Mouse (Mus musculus) MEL (cell line): ENCODE results near the gene BC052040. TPM values are rescaled to one million over a fixed set of nuclear protein-coding genes. Genes with fewer than 3 reads are reported as not detected.

ENCODE experiments used
- DNase-seq: peaks from one replicate; pipeline ENCODE4 v3.0.0; 2011; ENCODE audit warnings: low read depth, low spot score
- H3K27ac ChIP-seq: 2 replicates; pipeline ENCODE4 v1.5.1; 2012; ENCODE audit warnings: low read depth, mild to moderate bottlenecking, control low read depth, low read length, moderate library complexity; ENCODE audit not compliant: control insufficient read depth
- H3K27me3 ChIP-seq, 2 experiments: fragments of 150-350 bp in 1 of 2; sonication (generic) in 1 of 2; 2 replicates each; pipeline ENCODE4 v1.6.1; 2012; ENCODE audit warnings: low read length in 2 of 2, mild to moderate bottlenecking in 2 of 2, improper control_type of control experiment in 1 of 2, moderate library complexity in 1 of 2; ENCODE audit not compliant: insufficient read depth in 2 of 2, control insufficient read depth in 1 of 2
- H3K36me3 ChIP-seq, 2 experiments: 2 replicates each; pipeline ENCODE4 v1.6.1; 2012 to 2014; ENCODE audit warnings: low read length in 2 of 2, improper control_type of control experiment in 1 of 2, inconsistent platforms in 1 of 2, mild to moderate bottlenecking in 1 of 2; ENCODE audit not compliant: insufficient read depth in 2 of 2, control insufficient read depth in 1 of 2
- H3K4me1 ChIP-seq, 2 experiments: fragments of 150-350 bp in 1 of 2; sonication (generic) in 1 of 2; 2 replicates each; pipeline ENCODE4 v1.6.1; 2012; ENCODE audit warnings: low read length in 2 of 2, improper control_type of control experiment in 1 of 2, mild to moderate bottlenecking in 1 of 2; ENCODE audit not compliant: insufficient read depth in 2 of 2, control insufficient read depth in 1 of 2
- H3K4me3 ChIP-seq, 2 experiments: fragments of 150-350 bp in 1 of 2; sonication (generic) in 1 of 2; 2 replicates each; pipeline ENCODE4 v1.5.1; 2012; ENCODE audit warnings: low read depth in 2 of 2, low read length in 2 of 2, mild to moderate bottlenecking in 2 of 2, moderate library complexity in 2 of 2, control low read depth in 1 of 2, improper control_type of control experiment in 1 of 2; ENCODE audit not compliant: control insufficient read depth in 1 of 2, insufficient read depth in 1 of 2
- H3K79me2 ChIP-seq: 2 replicates; pipeline ENCODE4 v1.6.1; 2012; ENCODE audit warnings: mild to moderate bottlenecking, low read length, moderate library complexity; ENCODE audit not compliant: control insufficient read depth, poor library complexity, insufficient read depth
- H3K9ac ChIP-seq: 2 replicates; pipeline ENCODE4 v1.6.1; 2012; ENCODE audit warnings: low read depth, mild to moderate bottlenecking, control low read depth, low read length, moderate library complexity; ENCODE audit not compliant: control insufficient read depth, poor library complexity, severe bottlenecking
- H3K9me3 ChIP-seq: fragments of 150-350 bp; sonication (generic); replicated peaks from 2 replicates; pipeline ENCODE4 v1.6.1; 2012; ENCODE audit warnings: mild to moderate bottlenecking, low read length, improper control_type of control experiment, moderate library complexity; ENCODE audit not compliant: insufficient read depth
- CHD1 ChIP-seq: IDR thresholded peaks from 2 replicates; pipeline ENCODE4 v1.6.1; 2012; ENCODE audit warnings: low read depth, mild to moderate bottlenecking, inconsistent platforms, low read length, improper control_type of control experiment
- E2F4 ChIP-seq: IDR thresholded peaks from 2 replicates; pipeline ENCODE4 v1.6.1; 2011; ENCODE audit warnings: low read depth, low read length, improper control_type of control experiment, borderline replicate concordance
- ELF1 ChIP-seq: IDR thresholded peaks from 2 replicates; pipeline ENCODE4 v1.6.1; 2014; ENCODE audit warnings: low read depth, mild to moderate bottlenecking, inconsistent platforms, low read length, improper control_type of control experiment, moderate library complexity
- ETS1 ChIP-seq: IDR thresholded peaks from 2 replicates; pipeline ENCODE4 v1.6.1; 2012; ENCODE audit warnings: low read depth, mild to moderate bottlenecking, inconsistent platforms, low read length, improper control_type of control experiment, moderate library complexity
- GABPA ChIP-seq: IDR thresholded peaks from 2 replicates; pipeline ENCODE4 v1.6.1; 2012; ENCODE audit warnings: low read depth, mild to moderate bottlenecking, inconsistent platforms, low read length, improper control_type of control experiment, moderate library complexity
- GATA1 ChIP-seq: IDR thresholded peaks from 2 replicates; pipeline ENCODE4 v1.6.1; 2011; ENCODE audit warnings: low read depth, low read length, improper control_type of control experiment
- HCFC1 ChIP-seq: IDR thresholded peaks from 2 replicates; pipeline ENCODE4 v1.6.1; 2012; ENCODE audit warnings: low read depth, mild to moderate bottlenecking, inconsistent platforms, low read length, improper control_type of control experiment, moderate library complexity
- JUND ChIP-seq: IDR thresholded peaks from 2 replicates; pipeline ENCODE4 v1.6.1; 2011; ENCODE audit warnings: low read depth, mild to moderate bottlenecking, improper control_type of control experiment, low read length
- KAT2A ChIP-seq: conservative IDR thresholded peaks from 2 replicates; pipeline ENCODE4 v1.6.1; 2012; ENCODE audit warnings: low read depth, low read length, improper control_type of control experiment, inconsistent platforms
- MAFK ChIP-seq: IDR thresholded peaks from 2 replicates; pipeline ENCODE4 v1.6.1; 2011; ENCODE audit warnings: low read depth, mild to moderate bottlenecking, low read length, improper control_type of control experiment, borderline replicate concordance
- MAX ChIP-seq: IDR thresholded peaks from 2 replicates; pipeline ENCODE4 v1.6.1; 2011; ENCODE audit warnings: low read length, improper control_type of control experiment
- MEF2A ChIP-seq: IDR thresholded peaks from 2 replicates; pipeline ENCODE4 v1.6.1; 2014; ENCODE audit warnings: low read depth, mild to moderate bottlenecking, inconsistent platforms, low read length, improper control_type of control experiment; ENCODE audit not compliant: poor library complexity, insufficient replicate concordance, severe bottlenecking; ENCODE audit errors: extremely low read depth
- MXI1 ChIP-seq: IDR thresholded peaks from 2 replicates; pipeline ENCODE4 v1.6.1; 2011; ENCODE audit warnings: mild to moderate bottlenecking, low read depth, low read length, improper control_type of control experiment
- NELFE ChIP-seq: IDR thresholded peaks from 2 replicates; pipeline ENCODE4 v1.6.1; 2011; ENCODE audit warnings: low read depth, low read length, improper control_type of control experiment
- NRF1 ChIP-seq: IDR thresholded peaks from 2 replicates; pipeline ENCODE4 v1.6.1; 2014; ENCODE audit warnings: low read depth, mild to moderate bottlenecking, inconsistent platforms, low read length, improper control_type of control experiment, moderate library complexity; ENCODE audit not compliant: poor library complexity, insufficient read depth, severe bottlenecking
- POLR2A ChIP-seq, 2 experiments: IDR thresholded peaks; 2 replicates each; pipeline ENCODE4 v1.6.1; 2011 to 2012; ENCODE audit warnings: low read length in 2 of 2, mild to moderate bottlenecking in 2 of 2, control low read depth in 1 of 2, improper control_type of control experiment in 1 of 2, low read depth in 1 of 2, moderate library complexity in 1 of 2; ENCODE audit not compliant: control insufficient read depth in 1 of 2, insufficient read depth in 1 of 2, poor library complexity in 1 of 2
- POLR2AphosphoS2 ChIP-seq: IDR thresholded peaks from 2 replicates; pipeline ENCODE4 v1.6.1; 2011; ENCODE audit warnings: low read length, improper control_type of control experiment
- POLR2AphosphoS5 ChIP-seq: IDR thresholded peaks from 2 replicates; pipeline ENCODE4 v1.6.1; 2012; ENCODE audit warnings: low read depth, borderline replicate concordance, mild to moderate bottlenecking, inconsistent platforms, low read length, moderate library complexity, mixed read lengths
- RCOR1 ChIP-seq: IDR thresholded peaks from 2 replicates; pipeline ENCODE4 v1.6.1; 2012; ENCODE audit warnings: low read depth, mild to moderate bottlenecking, inconsistent platforms, low read length, improper control_type of control experiment
- SIN3A ChIP-seq: IDR thresholded peaks from 2 replicates; pipeline ENCODE4 v1.6.1; 2012; ENCODE audit warnings: low read length, improper control_type of control experiment, inconsistent platforms
- TAL1 ChIP-seq: IDR thresholded peaks from 2 replicates; pipeline ENCODE4 v1.6.1; 2012; ENCODE audit warnings: mild to moderate bottlenecking, inconsistent platforms, low read length, moderate library complexity, mixed read lengths
- TBP ChIP-seq: IDR thresholded peaks from 2 replicates; pipeline ENCODE4 v1.8.0; 2011; ENCODE audit warnings: low read depth, low read length, improper control_type of control experiment
- TCF12 ChIP-seq: IDR thresholded peaks from 2 replicates; pipeline ENCODE4 v1.6.1; 2014; ENCODE audit warnings: low read depth, mild to moderate bottlenecking, inconsistent platforms, low read length, improper control_type of control experiment, moderate library complexity
- UBTF ChIP-seq: IDR thresholded peaks from 2 replicates; pipeline ENCODE4 v1.6.1; 2012; ENCODE audit warnings: low read depth, mild to moderate bottlenecking, inconsistent platforms, low read length, improper control_type of control experiment, moderate library complexity, borderline replicate concordance; ENCODE audit not compliant: insufficient read depth
- ZKSCAN1 ChIP-seq: IDR thresholded peaks from 2 replicates; pipeline ENCODE4 v1.6.1; 2012; ENCODE audit warnings: low read depth, mild to moderate bottlenecking, inconsistent platforms, low read length, improper control_type of control experiment, moderate library complexity
- ZMIZ1 ChIP-seq: IDR thresholded peaks from 2 replicates; pipeline ENCODE4 v1.6.1; 2012; ENCODE audit warnings: low read depth, mild to moderate bottlenecking, inconsistent platforms, low read length, improper control_type of control experiment, moderate library complexity
- polyA plus RNA-seq, 2 experiments: library from polyadenylated mRNA; stranded (reverse) in 1 of 2; unstranded in 1 of 2; fragments of >175 nt in 1 of 2; fragments of >200 nt in 1 of 2; gene quantifications; 2 replicates each; pipeline versions ENCODE4 v1.2.1 to v1.2.4; 2012; ENCODE audit warnings: low replicate concordance in 2 of 2, low read depth in 1 of 2; ENCODE audit not compliant: insufficient read length in 2 of 2, insufficient read depth in 1 of 2, missing spikeins in 1 of 2
- total RNA-seq: library from RNA; depleted of rRNA; stranded (reverse); fragments of 300-350 nt; gene quantifications from 2 replicates; pipeline ENCODE4 v1.2.3, GENCODE M21; 2012

Gene BC052040
- total and polyA plus RNA-seq, 3 experiments, result 5.3 to 18.2 TPM; not detected in 1

GRCm38 (mm10) chr2:115780546-115781011 lies 199.1 kb downstream of the BC052040 start:
- no peaks in the 10 kb centered on the region; a peak in 1 of 4 replicates for H3K36me3 ChIP-seq
- no peak for TF ChIP-seq NELFE
- no peak for TF ChIP-seq SIN3A
- TF ChIP-seq ZMIZ1, result no peak
- TF ChIP-seq HCFC1, result no peak
- TF ChIP-seq JUND, result no peak
- no peak for TF ChIP-seq TAL1
- no peak for TF ChIP-seq MXI1
- TF ChIP-seq UBTF, result no peak
- TF ChIP-seq POLR2A (IDR thresholded peaks at IDR 0.05; ENCODE audit: control insufficient read depth in 1 of 2, insufficient read depth in 1 of 2, low read depth in 1 of 2, low read length in 2 of 2, poor library complexity in 1 of 2), result no peak
- no peak for TF ChIP-seq TBP
- no peak for TF ChIP-seq POLR2AphosphoS5
- TF ChIP-seq ETS1, result no peak
- TF ChIP-seq NRF1, result no peak
- TF ChIP-seq KAT2A, result no peak
- no peak for TF ChIP-seq GABPA
- no peak for TF ChIP-seq MEF2A
- TF ChIP-seq TCF12, result no peak
- TF ChIP-seq RCOR1, result no peak
- TF ChIP-seq, all 39 proteins: peak for 0
- H3K27ac ChIP-seq, result no peak overlapping the region
- H3K27me3 ChIP-seq, result no peaks in the 10 kb centered on the region
- peak; percentile 4 for DNase-seq
- no peaks in the 10 kb centered on the region for H3K9me3 ChIP-seq
- no peak overlapping the region for H3K9ac ChIP-seq
- no peak overlapping the region for H3K4me3 ChIP-seq
- H3K4me1 ChIP-seq, result peaks cover 0 to 3% of the 10 kb centered on the region in 2 experiments; a peak in 1 of 4 replicates
- H3K79me2 ChIP-seq, result no peaks in the 10 kb centered on the region

GRCm38 (mm10) chr2:115785687-115786086 lies 204.2 kb downstream of the BC052040 start:
- TF ChIP-seq GABPA (no peak), POLR2A (IDR thresholded peaks at IDR 0.05; ENCODE audit: control insufficient read depth in 1 of 2, insufficient read depth in 1 of 2, low read depth in 1 of 2, low read length in 2 of 2, poor library complexity in 1 of 2) (no peak), NELFE (no peak), ELF1 (no peak), E2F4 (no peak), KAT2A (no peak), POLR2AphosphoS2 (no peak), ETS1 (no peak), MAFK (no peak), HCFC1 (no peak), CHD1 (no peak), MAX (no peak), TBP (no peak), UBTF (no peak), GATA1 (no peak), ZKSCAN1 (no peak)

More at GRCm38 (mm10) chr2:115785687-115786086, 204.2 kb downstream of the BC052040 start:
- no peaks in the 10 kb centered on the region for H3K9me3 ChIP-seq
- H3K4me3 ChIP-seq, result no peak overlapping the region
- H3K27ac ChIP-seq, result no peak overlapping the region
- no peaks in the 10 kb centered on the region for H3K4me1 ChIP-seq
- H3K27me3 ChIP-seq, result no peaks in the 10 kb centered on the region
- DNase-seq, result no peak
- H3K36me3 ChIP-seq, result no peaks in the 10 kb centered on the region
- no peaks in the 10 kb centered on the region for H3K79me2 ChIP-seq
- H3K9ac ChIP-seq, result no peak overlapping the region
